Mouse (Mus musculus): ENCODE measurements around the gene Fcgrt. TPM values are rescaled to one million over a fixed set of nuclear protein-coding genes. Genes with fewer than 3 reads are reported as not detected.

Gene Fcgrt
- polyA plus RNA-seq, 1 experiment, result 167 TPM

DNA sequence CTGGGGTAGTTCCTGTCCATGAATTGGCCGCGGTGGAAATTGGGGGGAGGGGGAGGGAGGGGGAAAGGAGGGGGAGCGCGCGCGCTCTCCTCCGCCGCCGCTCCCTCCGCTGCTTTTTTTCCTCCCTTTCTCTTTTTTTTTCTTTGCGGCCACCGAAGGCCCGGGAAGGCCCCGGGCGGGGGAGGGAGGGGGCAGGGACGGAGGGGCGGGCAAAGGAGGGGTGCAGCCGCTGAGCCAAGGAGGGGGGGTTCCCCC lies 50.9 kb downstream of the Fcgrt start, which contains the start of gene Prr12:
Gene Prr12 (minus strand): TSS at position 20 of the 255 bp plus-strand sequence.
- H3K4me3 ChIP-seq (ENCODE audit: insufficient read depth, low read depth, low read length), result peak within 1 kb of the TSS; percentile 96
- peak within 1 kb of the TSS; percentile 71 for H3K27ac ChIP-seq (replicated peaks; ENCODE audit: low read depth, low read length)
- peaks cover 5% of the 10 kb centered on the region for H3K4me1 ChIP-seq (ENCODE audit: control insufficient read depth, insufficient read depth, insufficient read length, low read length)

DNA sequence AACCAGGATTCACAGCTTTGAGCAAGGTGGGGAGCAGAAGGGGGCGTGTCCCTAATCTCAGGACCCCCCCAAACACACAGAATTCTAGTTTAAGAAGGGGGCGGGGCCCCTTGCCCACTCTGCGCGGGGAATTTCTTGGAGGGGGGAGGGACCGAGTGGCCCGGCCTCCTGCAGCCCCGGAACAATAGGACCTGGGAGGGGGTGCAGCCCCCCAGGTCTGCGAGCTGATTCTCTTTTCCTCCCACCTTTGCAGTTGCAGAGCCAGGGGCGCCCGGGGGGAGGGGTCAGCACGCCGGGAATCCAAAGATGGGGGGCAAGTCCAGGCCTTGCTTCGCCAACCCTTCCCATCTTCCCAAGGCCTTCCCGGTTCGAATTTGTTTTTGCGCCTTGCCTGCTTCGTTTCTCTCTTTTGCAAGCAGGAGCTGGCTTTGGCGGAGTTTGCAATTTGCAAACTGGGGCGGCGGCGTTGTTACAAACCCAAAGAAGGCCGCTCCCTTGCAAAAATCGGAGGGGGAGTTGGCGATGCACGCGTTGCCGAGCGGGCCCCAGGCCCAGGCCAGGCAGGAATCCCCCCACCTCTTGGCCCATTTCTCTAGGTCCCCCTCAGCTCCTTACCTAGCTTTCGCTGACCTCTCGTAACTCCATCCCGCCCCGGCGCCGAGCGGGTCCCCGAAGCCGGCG lies 51.3 kb downstream of the Fcgrt start:
- peaks cover 5% of the 10 kb centered on the region for H3K4me1 ChIP-seq (ENCODE audit: control insufficient read depth, insufficient read depth, insufficient read length, low read length)

GRCm38 (mm10) chr7:45051601-45051974 lies 52.1 kb downstream of the Fcgrt start:
- Histone ChIP-seq H3K4me1 (ENCODE audit: control insufficient read depth, insufficient read depth, insufficient read length, low read length) (peaks cover 5% of the 10 kb centered on the region), H3K4me3 (ENCODE audit: insufficient read depth, low read depth, low read length) (peak overlapping the region; percentile 96), H3K27ac (replicated peaks; ENCODE audit: low read depth, low read length) (no peak overlapping the region)

More for the DNA sequence above, 51.3 kb downstream of the Fcgrt start:
- peak overlapping the region; percentile 96 for H3K4me3 ChIP-seq (ENCODE audit: insufficient read depth, low read depth, low read length)
- peak overlapping the region; percentile 58 for H3K27ac ChIP-seq (replicated peaks; ENCODE audit: low read depth, low read length)

GRCm38 (mm10) chr7:45050945-45051600 lies 52.6 kb downstream of the Fcgrt start:
- Histone ChIP-seq H3K4me1 (ENCODE audit: control insufficient read depth, insufficient read depth, insufficient read length, low read length) (peaks cover 5% of the 10 kb centered on the region), H3K4me3 (ENCODE audit: insufficient read depth, low read depth, low read length) (peak overlapping the region; percentile 96), H3K27ac (replicated peaks; ENCODE audit: low read depth, low read length) (no peak overlapping the region)

DNA sequence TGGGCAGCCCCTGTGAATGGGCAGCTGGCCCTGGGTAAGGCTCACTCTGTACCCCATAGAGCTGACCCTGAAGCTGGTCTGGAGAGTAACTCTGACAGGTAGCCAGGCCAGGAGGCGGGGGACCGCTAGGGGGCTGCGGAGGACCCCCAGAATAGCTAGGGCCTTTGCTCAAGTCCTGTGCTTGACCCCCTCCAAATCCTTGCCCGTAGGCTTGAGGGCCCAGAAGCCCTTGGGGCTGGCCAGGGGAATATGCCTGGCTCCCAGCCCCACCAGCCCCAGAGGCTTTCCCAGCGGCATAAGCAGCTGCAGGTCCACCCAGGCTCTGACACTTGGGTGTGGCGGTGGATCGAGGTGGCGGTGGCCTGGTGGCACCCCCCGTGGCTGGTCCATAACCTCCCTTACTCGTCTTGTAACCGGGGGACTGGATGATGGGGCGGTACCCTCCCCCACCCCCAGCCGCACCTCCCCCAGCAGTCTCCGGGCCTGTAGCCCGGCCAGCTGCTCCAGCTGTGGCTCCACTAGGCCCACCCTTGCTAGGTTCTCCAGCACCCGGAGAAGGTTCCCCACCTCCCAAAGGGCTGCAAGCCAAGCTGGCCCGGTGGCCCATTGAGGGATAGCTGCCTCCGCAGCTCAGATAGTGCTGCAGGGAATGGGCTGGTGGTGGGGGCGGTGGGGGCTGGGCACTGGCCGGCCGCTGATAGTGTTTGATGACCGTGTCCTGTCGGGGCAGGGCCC lies 54.6 kb downstream of the Fcgrt start:
- H3K27ac ChIP-seq (replicated peaks; ENCODE audit: low read depth, low read length), result no peak overlapping the region
- no peak overlapping the region for H3K4me3 ChIP-seq (ENCODE audit: insufficient read depth, low read depth, low read length)
- peaks cover 5% of the 10 kb centered on the region for H3K4me1 ChIP-seq (ENCODE audit: control insufficient read depth, insufficient read depth, insufficient read length, low read length)

DNA sequence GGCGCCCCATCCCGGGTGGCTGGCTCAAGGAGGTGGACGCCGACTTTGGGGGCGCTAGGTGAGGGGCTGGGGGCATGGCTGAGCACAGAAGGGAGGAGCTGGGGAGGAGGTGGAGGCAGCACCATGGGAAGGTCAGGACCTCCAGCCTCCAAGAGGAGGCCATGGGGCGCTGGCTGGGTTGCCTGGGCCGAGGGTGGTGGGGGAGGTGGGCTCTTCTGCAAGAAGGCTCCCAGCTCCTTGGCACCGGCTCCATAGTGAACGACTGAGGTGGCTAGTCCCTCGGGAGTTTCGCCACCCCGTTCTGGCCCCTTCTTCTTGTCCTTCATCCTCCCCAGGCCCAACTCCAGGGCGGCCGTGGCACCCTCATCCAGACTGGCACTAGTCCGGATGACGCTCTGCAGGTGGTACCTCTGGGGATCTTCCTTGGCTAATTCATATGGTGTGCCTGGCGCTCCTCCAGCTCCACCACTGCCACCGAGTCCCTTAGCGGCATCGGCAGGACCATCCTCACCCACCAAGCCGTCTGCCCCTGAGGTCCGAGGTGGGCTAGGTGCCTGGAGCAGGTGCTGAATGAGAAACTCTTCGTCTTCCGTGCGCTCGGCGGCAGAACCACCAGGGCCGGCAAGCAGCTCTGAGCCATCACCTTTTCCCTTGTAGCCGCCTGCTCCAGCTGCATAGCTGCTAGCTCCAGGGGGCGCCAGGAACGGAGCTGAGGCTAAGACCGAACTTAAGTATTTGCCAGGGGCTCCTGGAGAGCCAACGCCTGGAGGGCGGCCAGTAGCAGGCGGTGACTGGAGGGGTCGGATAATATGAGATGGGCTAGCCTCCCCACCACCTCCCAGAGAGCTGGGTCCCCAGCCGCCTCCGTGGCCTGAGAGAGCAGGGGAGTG lies 55.4 kb downstream of the Fcgrt start:
- no peak overlapping the region for H3K27ac ChIP-seq (replicated peaks; ENCODE audit: low read depth, low read length)
- H3K4me1 ChIP-seq (ENCODE audit: control insufficient read depth, insufficient read depth, insufficient read length, low read length), result peaks cover 5% of the 10 kb centered on the region
- H3K4me3 ChIP-seq (ENCODE audit: insufficient read depth, low read depth, low read length), result no peak overlapping the region

DNA sequence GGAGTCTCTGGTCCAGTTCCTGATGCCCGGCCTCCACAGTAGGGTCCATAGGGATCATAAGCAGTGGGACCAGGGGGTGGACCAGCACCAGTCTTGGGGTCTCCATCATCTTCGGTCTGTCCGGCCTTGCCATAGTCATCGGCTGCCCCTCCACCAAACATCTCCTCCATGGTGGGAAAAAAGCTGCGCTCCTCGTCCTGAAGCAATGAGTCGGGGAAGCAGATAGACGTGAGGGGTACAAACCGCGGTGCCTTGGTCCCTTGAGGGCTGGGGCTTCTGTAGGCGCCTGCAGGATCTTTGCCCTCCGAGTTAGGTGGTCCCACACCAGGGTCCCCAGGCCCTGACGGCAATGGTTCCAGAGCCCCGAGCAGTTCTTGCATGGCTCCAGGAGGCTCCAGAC lies 56.2 kb downstream of the Fcgrt start:
- Histone ChIP-seq H3K4me1 (ENCODE audit: control insufficient read depth, insufficient read depth, insufficient read length, low read length) (peaks cover 5% of the 10 kb centered on the region), H3K4me3 (ENCODE audit: insufficient read depth, low read depth, low read length) (no peak overlapping the region), H3K27ac (replicated peaks; ENCODE audit: low read depth, low read length) (no peak overlapping the region)

DNA sequence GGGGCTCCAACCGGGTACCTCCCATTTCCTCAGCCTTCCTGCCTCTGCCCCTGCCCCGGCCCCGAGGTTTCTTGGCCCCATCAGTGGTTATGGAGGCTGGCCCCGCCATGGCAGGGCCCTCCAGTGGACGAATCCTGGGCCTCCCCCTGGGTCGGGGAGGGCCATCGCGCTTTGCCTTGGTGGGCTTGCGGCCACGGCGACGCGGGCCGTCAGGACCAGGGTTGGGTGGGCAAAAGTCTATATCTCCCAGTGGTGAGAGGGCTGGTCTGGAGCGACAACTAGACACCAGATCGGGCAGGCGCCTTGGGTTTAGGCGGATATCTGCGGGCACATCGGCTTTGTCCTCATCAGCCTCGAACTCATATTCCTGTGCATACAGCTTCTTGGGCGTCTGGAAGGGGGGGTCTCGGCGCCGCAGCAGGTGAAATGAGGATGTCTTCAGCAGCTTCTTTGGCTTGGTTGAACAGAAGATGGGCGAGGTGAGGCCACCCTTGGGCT lies 56.7 kb downstream of the Fcgrt start:
- Histone ChIP-seq H3K4me1 (ENCODE audit: control insufficient read depth, insufficient read depth, insufficient read length, low read length) (peaks cover 4% of the 10 kb centered on the region), H3K4me3 (ENCODE audit: insufficient read depth, low read depth, low read length) (no peak overlapping the region), H3K27ac (replicated peaks; ENCODE audit: low read depth, low read length) (no peak overlapping the region)

GRCm38 (mm10) chr7:45045741-45046140 lies 57.9 kb downstream of the Fcgrt start:
- Histone ChIP-seq H3K4me1 (ENCODE audit: control insufficient read depth, insufficient read depth, insufficient read length, low read length) (no peaks in the 10 kb centered on the region; the same call in 1 of the 2 replicates), H3K27ac (replicated peaks; ENCODE audit: low read depth, low read length) (no peak overlapping the region), H3K4me3 (ENCODE audit: insufficient read depth, low read depth, low read length) (no peak overlapping the region)

- Histone ChIP-seq H3K4me3 (ENCODE audit: insufficient read depth, low read depth, low read length) (no peak overlapping the region), H3K4me1 (ENCODE audit: control insufficient read depth, insufficient read depth, insufficient read length, low read length) (no peaks in the 10 kb centered on the region; the same call in 1 of the 2 replicates), H3K27ac (replicated peaks; ENCODE audit: low read depth, low read length) (no peak overlapping the region)
Observed at GRCm38 (mm10) chr7:45043307-45043706, 60.3 kb downstream of the Fcgrt start.

Other genes with a start within 250 kb of the Fcgrt start
- gene Pnkp, start 246.7 kb downstream of the Fcgrt start, polyA plus RNA-seq (2012; ENCODE audit: insufficient read depth, insufficient read length, missing spikeins), result 15.7 and 20.2 TPM in 2 replicates
- gene Ptov1, start 234.1 kb downstream of the Fcgrt start, polyA plus RNA-seq (2012; ENCODE audit: insufficient read depth, insufficient read length, missing spikeins), result 68.5 and 73.6 TPM in 2 replicates
- 21.6 and 21.8 TPM in 2 replicates for gene Med25, start 211.1 kb downstream of the Fcgrt start, polyA plus RNA-seq (2012; ENCODE audit: insufficient read depth, insufficient read length, missing spikeins)
- gene Fuz, start 207.8 kb downstream of the Fcgrt start, polyA plus RNA-seq (2012; ENCODE audit: insufficient read depth, insufficient read length, missing spikeins), result 12.7 and 17.1 TPM in 2 replicates
- 21.5 and 23.0 TPM in 2 replicates for gene Ap2a1, start 174.4 kb downstream of the Fcgrt start, polyA plus RNA-seq (2012; ENCODE audit: insufficient read depth, insufficient read length, missing spikeins)
- not detected in 2 replicates for gene Tsks, start 160.6 kb downstream of the Fcgrt start, polyA plus RNA-seq (2012; ENCODE audit: insufficient read depth, insufficient read length, missing spikeins)
- 0.58 and 0.75 TPM in 2 replicates for gene Cpt1c, start 129.0 kb downstream of the Fcgrt start, polyA plus RNA-seq (2012; ENCODE audit: insufficient read depth, insufficient read length, missing spikeins)
- gene Prmt1, start 117.3 kb downstream of the Fcgrt start, polyA plus RNA-seq (2012; ENCODE audit: insufficient read depth, insufficient read length, missing spikeins), result 47.1 and 73.7 TPM in 2 replicates
- 40.8 and 41.4 TPM in 2 replicates for gene Irf3, start 106.2 kb downstream of the Fcgrt start, polyA plus RNA-seq (2012; ENCODE audit: insufficient read depth, insufficient read length, missing spikeins)
- gene Bcl2l12, start 105.1 kb downstream of the Fcgrt start, polyA plus RNA-seq (2012; ENCODE audit: insufficient read depth, insufficient read length, missing spikeins), result 8.9 and 9.1 TPM in 2 replicates
- 26.3 and 27.5 TPM in 2 replicates for gene Scaf1, start 87.5 kb downstream of the Fcgrt start, polyA plus RNA-seq (2012; ENCODE audit: insufficient read depth, insufficient read length, missing spikeins)
- gene Rras, start 85.9 kb downstream of the Fcgrt start, polyA plus RNA-seq (2012; ENCODE audit: insufficient read depth, insufficient read length, missing spikeins), result 76.5 and 82.6 TPM in 2 replicates
- 4.8 and 5.4 TPM in 2 replicates for gene Prr12, start 51.0 kb downstream of the Fcgrt start, polyA plus RNA-seq (2012; ENCODE audit: insufficient read depth, insufficient read length, missing spikeins)
- 24.3 and 26.8 TPM in 2 replicates for gene Nosip, start 41.4 kb downstream of the Fcgrt start, polyA plus RNA-seq (2012; ENCODE audit: insufficient read depth, insufficient read length, missing spikeins)
- 17.2 and 33.8 TPM in 2 replicates for gene Prrg2, start 41.2 kb downstream of the Fcgrt start, polyA plus RNA-seq (2012; ENCODE audit: insufficient read depth, insufficient read length, missing spikeins)
- 12.7 and 16.4 TPM in 2 replicates for gene Rcn3, start 11.6 kb downstream of the Fcgrt start, polyA plus RNA-seq (2012; ENCODE audit: insufficient read depth, insufficient read length, missing spikeins)
- gene Rps11, start 20.6 kb upstream of the Fcgrt start, polyA plus RNA-seq (2012; ENCODE audit: insufficient read depth, insufficient read length, missing spikeins), result 1,258 and 1,344 TPM in 2 replicates
- 1,142 and 1,278 TPM in 2 replicates for gene Rpl13a, start 24.9 kb upstream of the Fcgrt start, polyA plus RNA-seq (2012; ENCODE audit: insufficient read depth, insufficient read length, missing spikeins)
- gene Gm45713, start 32.4 kb upstream of the Fcgrt start, polyA plus RNA-seq (2012; ENCODE audit: insufficient read depth, insufficient read length, missing spikeins), result not detected in 2 replicates
- 5.9 and 6.8 TPM in 2 replicates for gene Flt3l, start 32.6 kb upstream of the Fcgrt start, polyA plus RNA-seq (2012; ENCODE audit: insufficient read depth, insufficient read length, missing spikeins)
- gene Pih1d1, start 50.5 kb upstream of the Fcgrt start, polyA plus RNA-seq (2012; ENCODE audit: insufficient read depth, insufficient read length, missing spikeins), result 50.5 and 66.3 TPM in 2 replicates
- 28.0 and 30.9 TPM in 2 replicates for gene Aldh16a1, start 50.7 kb upstream of the Fcgrt start, polyA plus RNA-seq (2012; ENCODE audit: insufficient read depth, insufficient read length, missing spikeins)
- not detected in 2 replicates for gene Slc17a7, start 60.1 kb upstream of the Fcgrt start, polyA plus RNA-seq (2012; ENCODE audit: insufficient read depth, insufficient read length, missing spikeins)
- gene Gfy, start 75.7 kb upstream of the Fcgrt start, polyA plus RNA-seq (2012; ENCODE audit: insufficient read depth, insufficient read length, missing spikeins), result not detected in 2 replicates
- not detected in 2 replicates for gene Pth2, start 77.1 kb upstream of the Fcgrt start, polyA plus RNA-seq (2012; ENCODE audit: insufficient read depth, insufficient read length, missing spikeins)
- gene Ccdc155, start 101.0 kb upstream of the Fcgrt start, polyA plus RNA-seq (2012; ENCODE audit: insufficient read depth, insufficient read length, missing spikeins), result not detected in 2 replicates
- not detected in 2 replicates for gene Dkkl1, start 108.3 kb upstream of the Fcgrt start, polyA plus RNA-seq (2012; ENCODE audit: insufficient read depth, insufficient read length, missing spikeins)
- 3.2 and 4.9 TPM in 2 replicates for gene Tead2, start 111.9 kb upstream of the Fcgrt start, polyA plus RNA-seq (2012; ENCODE audit: insufficient read depth, insufficient read length, missing spikeins)
- gene Cd37, start 135.3 kb upstream of the Fcgrt start, polyA plus RNA-seq (2012; ENCODE audit: insufficient read depth, insufficient read length, missing spikeins), result 4.1 and 4.5 TPM in 2 replicates
- not detected in 2 replicates for gene Slc6a16, start 137.2 kb upstream of the Fcgrt start, polyA plus RNA-seq (2012; ENCODE audit: insufficient read depth, insufficient read length, missing spikeins)
- not detected in 2 replicates for gene Slc6a21, start 173.7 kb upstream of the Fcgrt start, polyA plus RNA-seq (2012; ENCODE audit: insufficient read depth, insufficient read length, missing spikeins)
- 4.0 and 5.0 TPM in 2 replicates for gene Trpm4, start 229.9 kb upstream of the Fcgrt start, polyA plus RNA-seq (2012; ENCODE audit: insufficient read depth, insufficient read length, missing spikeins)
- gene Hrc, start 231.4 kb upstream of the Fcgrt start, polyA plus RNA-seq (2012; ENCODE audit: insufficient read depth, insufficient read length, missing spikeins), result 8.1 and 16.2 TPM in 2 replicates

All from brown adipose tissue, adult 24 weeks (tissue).